Mouse (Mus musculus) testis, postnatal 14 days (tissue): Measurements from ENCODE around the gene Cpsf6.

Experiments
- DNase-seq: peaks from one replicate; pipeline ENCODE4 v3.0.0; 2021; ENCODE audit warnings: low spot score

The Cpsf6 gene

DNA sequence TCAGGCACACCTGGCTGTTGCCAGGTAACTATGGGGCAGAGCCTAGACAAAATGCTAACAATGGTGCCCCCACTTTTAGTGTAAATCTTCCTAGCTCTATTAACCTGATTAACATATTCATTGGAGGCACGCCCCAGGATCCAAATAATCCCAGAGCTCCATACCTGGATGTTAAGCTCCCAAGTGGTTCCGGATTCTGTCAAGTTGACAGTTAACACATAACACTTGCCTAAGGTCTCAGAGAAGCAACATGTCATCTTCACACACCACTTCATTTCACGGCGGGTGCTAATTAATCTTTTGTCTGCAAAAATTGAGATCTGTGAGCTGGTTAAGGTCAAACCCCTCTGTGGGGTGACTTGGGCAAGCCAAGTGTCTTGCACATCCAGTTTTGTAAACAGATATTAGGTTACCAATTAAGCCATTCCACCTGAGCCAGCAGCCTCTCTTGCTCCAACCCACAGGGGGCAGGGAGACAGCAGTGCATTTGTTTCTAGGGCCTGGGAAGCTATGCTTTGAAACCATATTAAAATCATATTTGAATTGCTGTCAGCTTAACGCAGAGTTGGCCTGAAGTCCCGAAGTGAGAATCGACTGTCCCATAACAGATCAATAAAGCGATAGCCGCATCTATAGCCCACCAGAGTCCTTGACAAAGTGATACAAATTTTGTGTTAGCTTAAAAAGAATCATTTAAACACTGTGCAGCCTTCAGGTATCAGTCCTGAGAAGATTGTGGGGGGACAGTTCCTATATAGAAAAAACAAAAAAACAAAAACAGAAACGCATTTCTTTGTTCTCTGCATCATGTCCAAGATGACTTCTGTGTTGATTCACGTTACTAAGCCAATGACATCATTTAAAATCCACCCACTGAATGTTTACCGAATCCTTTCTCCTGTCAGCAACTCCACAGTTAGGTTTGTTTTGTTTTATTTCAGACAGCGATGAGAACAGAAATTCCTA lies 34.0 kb upstream of the Cpsf6 start:
- no peak for DNase-seq

DNA sequence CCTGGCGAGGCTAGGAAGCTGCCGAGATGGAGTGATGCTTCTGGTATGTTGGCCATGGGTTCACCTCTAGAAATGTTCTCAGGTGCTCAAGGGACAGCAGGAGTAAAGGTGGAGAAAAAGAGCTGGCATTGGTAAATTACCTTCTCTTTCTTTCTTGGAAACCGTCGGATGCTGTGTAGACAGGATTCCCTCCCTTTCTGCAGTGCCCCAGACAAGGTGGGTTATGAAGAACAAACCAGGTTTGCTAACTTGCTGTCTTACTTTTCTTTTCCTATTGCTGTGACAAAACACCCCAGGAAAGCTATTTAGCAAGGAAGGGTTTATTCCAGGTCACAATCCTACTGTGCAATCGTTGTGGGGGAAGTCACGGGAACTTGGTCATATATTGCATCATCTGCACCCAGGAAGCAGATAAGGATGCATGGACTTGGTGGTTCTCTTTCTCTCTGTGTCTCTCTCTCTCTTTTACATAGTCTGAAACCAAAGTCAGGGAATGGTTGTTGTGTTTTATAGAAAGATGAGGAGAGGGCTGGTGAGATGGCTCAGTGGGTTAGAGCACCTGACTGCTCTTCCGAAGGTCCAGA lies 32.8 kb upstream of the Cpsf6 start:
- DNase-seq, result no peak

DNA sequence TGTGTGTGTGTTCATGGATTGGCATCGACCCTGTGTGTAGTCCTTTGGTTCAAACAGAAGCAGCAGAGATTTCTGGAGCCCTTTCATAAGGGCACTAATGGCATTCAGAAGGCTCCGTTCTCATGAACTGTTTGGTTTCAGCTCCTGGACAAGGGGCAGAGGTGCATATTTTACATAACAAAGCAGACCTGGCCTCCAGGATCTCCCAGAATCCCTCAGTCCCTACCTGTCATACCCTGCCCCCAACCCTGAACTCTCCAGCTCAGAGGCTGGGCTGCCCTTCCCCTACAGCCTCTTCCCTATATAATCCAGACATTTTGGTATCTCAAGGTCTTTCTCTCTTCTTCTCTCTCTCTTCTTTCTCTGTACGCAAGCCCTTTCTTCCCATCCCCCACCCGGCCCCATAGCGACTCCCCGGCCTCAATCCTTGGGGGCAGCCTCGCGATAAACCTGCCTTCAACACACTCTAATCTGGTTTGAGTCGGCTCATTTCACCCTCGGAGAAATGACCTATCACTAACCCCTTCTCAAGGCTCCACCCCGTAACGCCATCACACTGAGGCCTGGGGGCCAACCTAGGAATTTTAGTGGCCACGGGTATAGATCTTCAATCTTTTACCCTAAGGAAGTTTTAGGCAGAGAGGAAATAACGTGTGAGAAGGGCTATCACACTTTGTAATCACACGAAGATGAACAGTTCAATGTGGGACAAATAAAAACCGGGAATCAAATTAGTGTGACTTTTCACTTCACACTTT lies 32.1 kb upstream of the Cpsf6 start:
- no peak for DNase-seq

DNA sequence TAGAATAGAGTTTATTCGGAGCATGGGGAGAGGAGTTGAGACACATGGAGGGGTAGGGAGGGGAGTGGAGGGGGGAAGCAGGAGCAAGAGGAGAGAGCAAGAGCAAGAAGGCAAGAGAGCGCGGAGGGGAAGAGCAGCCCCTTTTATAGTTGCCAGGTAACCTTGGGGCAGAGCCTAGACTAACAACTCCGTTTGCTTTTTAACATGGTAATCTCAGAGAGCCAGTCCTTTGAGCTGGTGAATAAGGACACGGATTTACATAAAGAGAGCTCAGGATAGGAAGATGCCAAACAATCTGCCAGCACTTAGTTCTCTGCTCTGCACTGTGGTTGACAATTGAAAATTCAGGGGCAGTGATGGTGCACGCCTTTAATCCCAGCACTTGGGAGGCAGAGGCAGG lies 31.3 kb upstream of the Cpsf6 start:
- DNase-seq, result no peak

DNA sequence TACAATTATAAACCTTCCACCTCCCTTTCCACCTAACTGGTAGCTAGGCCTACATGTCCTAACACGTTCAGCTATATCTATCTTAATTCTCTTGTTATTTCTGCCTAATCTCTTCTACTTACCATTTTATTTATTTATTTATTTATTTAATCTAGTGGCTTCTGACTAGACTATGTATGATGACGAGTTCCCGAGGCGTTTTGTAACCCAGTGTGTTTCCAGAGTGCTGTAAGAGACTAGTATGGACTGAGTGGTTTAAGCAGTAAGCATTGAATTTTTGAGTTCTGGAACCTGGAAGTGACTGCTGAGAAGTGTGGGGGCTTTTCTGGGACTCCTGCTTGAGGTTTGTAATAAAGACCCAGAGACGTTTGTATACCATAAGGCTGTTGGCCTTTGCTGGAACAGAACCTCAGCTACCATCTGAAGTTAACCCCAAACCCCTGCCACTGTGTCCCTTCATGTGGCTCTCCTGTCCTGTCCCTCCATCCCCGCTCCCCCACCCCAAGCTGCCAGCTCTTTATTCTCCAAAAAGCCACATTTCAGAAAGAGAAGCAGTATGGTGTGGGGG lies 30.8 kb upstream of the Cpsf6 start:
- DNase-seq, result no peak

DNA sequence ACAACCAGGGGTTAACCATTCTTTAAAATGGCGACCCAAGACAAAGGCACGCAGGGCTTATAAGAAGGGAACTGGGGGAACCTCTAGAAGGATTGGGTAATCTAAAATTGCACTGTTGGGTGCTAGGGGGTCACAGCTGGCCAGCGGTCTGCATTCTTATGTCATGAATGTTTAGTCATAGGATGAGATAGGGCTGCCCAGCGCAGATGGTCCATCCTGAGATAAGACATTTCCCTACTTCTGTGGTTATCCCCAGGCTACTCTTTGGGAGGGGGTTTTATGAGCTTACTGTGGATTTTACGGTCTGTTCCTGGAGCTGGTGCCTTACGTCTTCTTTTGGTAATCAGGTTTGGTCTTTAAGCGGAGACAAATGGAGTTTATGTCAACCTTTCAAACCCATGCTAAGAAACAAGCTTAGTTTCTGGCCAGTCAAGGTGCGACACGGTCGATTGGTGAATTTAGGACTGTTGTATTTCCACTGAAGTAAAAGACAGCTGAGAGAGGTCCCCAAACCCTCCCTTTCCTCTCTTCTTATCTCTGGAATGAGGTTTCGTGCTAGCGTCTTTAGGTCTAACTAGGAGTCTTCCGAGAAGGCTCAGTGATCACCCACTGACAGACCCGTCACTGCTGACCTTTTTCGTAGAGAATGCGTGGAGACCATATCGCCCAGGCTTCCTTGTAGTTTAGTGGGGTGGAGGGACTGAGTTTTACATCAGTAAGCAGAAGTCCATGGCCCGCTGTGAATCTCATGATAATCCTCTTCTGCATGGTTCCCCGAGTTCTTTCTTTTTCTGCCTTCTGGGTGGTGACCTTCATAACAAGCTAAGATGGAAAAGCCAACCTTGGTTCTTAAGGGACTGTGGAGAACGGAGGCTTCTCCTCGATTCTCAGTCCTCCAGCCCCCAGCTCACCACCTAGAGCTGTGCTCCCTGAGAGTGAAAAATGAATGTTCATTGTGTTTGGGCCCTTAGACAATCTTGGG lies 29.8 kb upstream of the Cpsf6 start:
- no peak for DNase-seq

DNA sequence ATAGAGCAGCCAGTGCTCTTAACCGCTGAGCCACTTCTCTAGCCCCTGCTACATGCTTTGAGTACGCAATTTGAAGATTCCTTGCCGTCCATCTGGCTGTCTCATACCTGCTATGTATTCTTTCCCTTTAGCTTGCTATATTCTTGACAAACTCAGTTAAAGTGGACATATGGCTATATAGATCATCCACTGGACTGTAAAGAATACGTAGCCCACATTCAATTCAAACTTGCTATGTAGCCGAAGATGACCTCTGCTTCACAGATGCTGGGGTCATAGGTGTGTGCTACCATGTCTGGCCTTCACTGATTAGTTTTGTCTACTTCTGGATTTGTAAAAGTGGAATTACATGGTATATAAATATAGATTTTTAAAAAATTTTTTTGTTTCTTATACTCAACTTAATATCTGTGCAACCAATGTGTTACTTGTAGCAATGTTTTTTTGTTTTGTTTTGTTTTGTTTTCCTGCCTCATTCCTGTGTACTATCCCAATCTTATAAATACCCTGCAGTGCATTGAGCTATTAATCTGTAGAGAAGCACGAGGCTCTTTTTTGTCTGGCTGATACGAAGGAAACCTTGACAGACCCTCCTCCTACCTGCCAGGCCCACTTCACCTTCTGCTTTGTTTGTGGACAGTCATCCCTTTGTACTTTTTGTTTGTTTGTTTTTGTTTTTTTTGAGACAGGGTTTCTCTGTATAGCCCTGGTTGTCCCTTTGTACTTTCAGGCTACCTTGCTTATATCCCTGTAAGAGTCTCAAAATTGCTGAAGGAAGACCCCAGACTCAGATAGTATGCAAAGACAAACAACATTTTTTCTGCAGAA lies 28.9 kb upstream of the Cpsf6 start:
- no peak for DNase-seq

DNA sequence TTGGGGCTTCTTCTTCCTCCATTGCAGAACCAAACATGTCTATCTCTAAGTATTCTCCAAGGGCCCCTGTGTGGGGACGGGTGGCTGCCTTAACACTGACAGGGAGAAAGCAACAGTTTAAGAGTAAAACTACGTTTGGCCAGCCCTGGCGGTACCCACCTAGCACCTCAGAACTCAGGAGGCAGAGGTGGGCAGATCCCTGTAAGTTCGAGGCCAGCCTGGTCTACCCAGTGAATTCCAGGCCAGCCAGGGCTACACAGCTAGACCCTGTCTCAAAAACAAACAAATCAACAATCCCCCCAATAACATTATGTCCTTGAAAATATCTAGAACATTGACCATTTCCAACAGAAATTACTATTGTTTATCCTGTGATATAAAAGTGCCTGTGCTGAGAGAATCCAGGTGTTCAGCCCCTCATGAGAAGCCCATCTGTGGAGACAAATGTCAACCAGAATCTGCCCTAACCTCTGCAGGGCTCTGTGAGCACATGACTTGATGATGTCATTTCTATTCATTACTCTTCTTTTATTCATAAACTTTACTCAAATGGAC lies 28.0 kb upstream of the Cpsf6 start:
- no peak for DNase-seq

DNA sequence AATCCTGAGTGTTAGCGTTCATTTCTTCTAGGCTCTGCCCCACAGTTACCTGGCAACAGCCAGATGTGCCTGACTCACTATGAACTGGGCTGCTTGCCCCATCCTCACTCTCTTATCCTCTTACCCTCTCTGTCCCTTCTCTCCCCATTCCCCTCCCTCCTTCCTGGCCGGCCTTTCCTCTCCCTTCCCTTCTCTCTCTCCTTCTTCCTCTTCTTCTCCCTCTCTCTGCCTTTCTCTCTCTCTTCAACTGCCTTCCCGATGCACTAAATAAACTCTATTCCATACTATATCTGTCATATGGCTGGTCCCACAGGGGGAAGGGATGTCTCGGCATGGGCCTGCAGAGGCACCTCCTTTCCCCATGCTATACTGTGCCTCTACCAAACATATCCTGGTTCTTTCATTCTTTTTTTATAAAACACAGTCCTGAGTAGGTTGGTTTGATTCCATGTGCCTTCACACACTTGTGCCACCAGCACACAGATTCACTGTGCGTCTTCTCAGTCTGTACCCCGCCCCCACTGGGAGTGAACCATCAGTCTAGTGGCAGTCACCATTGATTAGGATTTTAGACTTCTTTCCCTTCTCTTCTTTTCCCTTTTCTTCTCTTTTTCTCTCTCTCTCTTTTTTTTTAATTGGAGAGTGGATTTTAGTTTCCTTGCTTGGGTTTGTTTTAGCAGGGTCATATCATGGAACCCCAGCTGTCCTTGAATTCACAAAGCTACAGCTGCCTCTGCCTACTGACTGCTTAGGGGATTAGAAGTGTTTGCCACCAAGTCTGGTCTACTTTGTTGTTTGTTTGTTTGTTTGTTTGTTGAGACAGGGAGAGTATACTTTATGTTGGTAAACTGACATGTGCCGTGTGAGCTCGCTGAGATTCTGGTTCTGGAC lies 27.3 kb upstream of the Cpsf6 start:
- DNase-seq, result no peak

DNA sequence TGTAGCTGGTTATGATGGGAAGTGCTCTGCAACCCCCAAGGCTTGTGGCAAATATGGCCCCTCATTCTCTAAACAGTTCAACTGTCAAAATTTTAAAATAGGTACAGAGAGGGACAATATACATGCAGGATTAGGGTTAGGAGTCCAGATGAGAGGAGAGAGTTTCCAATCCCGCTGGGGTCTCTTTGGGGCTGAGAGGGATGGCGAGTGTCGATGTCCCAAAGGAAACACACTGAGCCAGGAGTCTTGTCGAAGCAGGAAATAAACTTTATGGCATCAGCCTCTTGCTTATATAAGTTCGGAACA lies 26.4 kb upstream of the Cpsf6 start:
- DNase-seq, result no peak

DNA sequence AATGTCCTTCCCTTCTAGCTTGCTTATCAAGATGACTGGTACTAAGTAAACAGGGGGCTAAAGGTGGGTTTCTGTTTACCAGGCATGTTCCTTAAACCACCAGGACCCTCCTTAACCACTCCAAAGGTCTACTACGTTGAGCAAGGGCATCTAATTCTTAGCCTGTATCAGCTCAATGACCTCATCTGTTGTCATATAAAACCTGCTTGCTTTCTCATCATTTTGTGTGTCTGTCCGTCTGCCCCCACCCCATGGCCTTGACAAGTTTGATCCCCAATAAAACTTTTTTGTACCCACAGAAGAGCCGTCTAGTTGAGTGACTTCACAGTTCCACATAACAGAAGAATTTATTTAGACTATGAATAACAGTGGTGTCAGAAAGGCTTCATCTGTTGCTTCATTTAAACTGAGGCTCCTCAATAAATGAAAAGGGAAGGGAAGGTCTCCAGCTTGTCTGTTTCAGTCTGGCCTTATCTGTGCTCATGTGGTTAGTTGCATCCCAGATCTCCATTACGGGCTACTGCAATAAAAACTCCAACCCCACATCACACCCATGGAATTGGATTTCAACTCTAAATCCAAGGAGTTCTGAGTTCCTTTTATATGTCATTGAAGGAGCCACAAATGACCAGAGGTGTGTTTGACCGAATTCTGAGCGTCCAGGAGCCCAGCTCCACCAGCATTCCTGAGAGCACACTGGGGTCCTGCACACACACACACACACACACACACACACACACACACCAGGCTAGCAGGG lies 25.9 kb upstream of the Cpsf6 start:
- no peak for DNase-seq

DNA sequence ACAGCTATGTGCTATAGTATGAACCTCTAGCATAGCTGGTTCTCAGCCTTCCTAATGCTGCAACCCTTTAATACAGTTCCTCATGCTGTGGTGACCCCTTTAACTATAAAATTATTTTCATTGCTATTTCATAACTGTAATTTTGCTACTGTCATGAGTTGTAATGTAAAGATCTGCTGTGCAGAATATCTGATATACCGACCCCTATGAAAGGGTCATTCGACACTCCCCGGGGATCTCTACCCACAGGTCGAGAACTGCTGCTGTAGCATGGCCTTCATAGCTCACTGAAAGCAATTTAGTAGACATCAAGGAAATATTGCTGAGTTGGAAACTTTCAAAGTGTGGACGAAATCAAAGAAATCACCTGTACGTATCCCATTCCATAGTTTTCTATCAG lies 24.6 kb upstream of the Cpsf6 start:
- DNase-seq, result no peak

DNA sequence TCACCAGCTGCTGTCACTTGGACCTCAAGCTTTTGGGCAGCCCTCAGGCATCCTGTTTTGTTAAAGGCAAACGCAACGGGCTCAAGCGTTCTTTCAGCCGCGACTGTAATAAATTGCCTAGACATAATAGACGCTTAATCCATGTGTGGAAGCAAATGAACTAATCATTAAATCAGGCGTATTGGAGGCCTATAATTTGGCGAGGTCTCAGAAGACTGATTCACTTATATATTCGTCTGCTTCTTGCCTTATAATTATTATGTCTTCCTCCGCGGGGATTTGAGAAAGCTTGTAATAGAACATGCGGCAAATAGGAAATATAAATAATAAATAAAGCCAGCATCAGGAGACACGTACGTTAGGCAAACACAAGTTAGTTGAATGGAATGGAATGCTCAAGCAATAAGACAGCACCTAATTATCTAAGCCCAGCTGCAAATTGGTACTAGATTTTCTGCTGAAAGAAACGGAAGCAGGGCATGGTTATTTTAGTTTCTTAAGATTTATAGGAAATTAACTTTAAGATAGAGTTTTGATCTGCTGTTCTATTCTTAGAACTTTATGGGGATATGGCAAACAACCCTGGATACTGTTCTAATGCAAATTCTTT lies 23.6 kb upstream of the Cpsf6 start:
- no peak for DNase-seq

DNA sequence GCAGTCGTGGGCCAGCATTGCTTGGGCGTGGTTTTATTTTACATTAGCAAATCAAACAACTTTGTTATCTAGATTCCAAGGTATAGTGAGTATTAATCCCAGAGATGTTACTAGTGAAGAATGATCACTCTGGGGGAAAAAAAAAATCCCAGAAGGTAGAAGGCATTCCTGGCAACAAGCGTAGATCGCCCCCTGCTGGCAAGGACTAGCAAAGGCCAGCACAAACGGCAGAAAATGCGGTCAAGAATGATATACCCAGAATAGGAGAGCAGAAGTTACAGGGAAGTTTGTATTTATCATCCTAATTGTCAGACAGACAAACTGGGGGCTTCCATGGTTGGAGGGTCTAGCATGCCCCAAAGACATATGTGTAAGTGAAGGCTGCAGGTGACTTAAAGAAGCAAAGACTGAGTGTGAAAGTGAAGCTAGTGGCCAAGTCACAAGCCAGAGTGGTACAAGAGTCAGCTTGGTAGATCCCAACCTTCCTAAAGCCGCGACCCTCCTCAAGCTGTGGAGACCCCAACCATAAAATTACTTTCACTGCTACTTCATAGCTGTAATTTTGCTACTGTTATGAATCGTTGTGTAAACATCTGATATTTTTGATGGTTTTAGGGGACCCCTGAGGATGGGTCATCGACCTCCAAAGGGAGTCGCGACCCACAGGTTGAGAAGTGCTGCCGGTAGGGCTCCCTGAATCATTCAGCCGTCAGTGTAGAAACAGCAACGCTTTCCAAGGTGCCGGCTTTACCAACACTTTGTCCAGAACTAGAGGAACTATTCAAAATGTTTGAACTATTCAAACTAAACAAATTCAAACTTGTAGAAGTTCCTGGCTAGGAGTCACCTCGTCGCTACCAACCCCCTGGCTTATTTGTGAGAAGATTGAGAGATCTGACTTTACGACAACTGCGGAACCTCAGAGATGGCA lies 22.9 kb upstream of the Cpsf6 start:
- peak; percentile 39 for DNase-seq

DNA sequence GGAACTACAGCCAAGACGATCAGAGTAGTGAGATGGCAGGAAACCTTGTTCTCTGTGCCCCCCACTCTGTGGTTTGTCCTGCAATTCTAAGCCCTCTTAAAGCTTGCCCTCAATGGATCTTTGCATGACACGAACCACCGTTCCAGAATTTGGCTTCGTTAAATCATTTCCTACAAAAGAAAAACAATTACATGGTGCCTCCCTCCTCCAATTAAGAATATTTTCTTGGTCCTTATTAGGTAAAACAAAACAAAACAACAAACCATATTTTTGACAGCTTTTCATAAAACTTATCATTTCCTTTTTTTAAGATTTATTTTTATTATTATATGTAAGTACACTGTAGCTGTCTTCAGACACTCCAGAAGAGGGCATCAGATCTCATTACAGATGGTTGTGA lies 21.5 kb upstream of the Cpsf6 start:
- DNase-seq, result no peak

DNA sequence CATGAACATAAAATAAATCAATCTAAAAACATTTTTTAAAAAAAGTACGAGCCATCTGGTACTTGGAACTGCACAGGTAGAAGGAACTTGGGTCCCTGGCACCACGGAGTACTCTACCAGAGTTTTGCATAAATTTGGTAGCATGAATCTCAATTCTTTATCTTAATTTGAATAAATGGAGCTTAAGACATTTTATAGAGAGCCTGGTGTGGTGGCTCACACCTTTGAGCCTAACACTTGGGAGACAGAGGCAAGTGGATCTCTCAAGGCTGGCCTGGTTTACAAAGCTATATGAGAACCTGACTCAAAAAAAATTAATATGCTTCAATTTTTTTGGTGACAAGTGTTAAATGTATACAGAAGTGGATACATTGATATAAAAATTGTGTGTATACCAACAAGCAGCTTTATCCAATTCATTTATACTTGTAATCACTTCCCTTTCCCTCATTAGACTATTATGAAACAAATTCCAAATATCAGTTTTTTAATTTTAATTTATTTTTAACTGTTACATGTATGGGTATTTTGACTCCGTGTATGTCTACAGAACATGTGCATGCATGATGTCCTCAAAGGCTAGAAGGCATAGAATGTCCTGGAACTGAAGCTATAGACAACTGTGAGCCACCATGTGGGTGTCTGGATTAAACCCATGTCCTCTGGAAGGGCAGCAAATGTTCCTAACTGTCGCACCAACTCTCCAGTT lies 20.6 kb upstream of the Cpsf6 start:
- no peak for DNase-seq
